Mouse (Mus musculus): ENCODE measurements around the gene Sntg2.

GRCm38 (mm10) chr12:30252381-30252780, 120.8 kb downstream of the Sntg2 start:
- TF ChIP-seq CTCF (IDR thresholded peaks at IDR 0.05; ENCODE audit: low read depth, low read length) (no peak), POLR2A (IDR thresholded peaks at IDR 0.05; ENCODE audit: borderline replicate concordance, low read depth, low read length) (no peak)

All from bone marrow macrophage, adult 2 months (primary cell).